Mouse (Mus musculus) thymus, adult 2 months (tissue): ENCODE measurements around the gene Prr15. TPM values are rescaled to one million over a fixed set of nuclear protein-coding genes. Genes with fewer than 3 reads are reported as not detected.

ENCODE experiments used
- DNase-seq: peaks from one replicate; pipeline ENCODE4 v3.0.0; 2021
- H3K27ac ChIP-seq: fragments of 200-500 bp; 2 replicates; pipeline ENCODE4 v1.5.1; 2012; ENCODE audit warnings: low read length, control low read depth; ENCODE audit not compliant: control insufficient read depth, insufficient read depth
- H3K27me3 ChIP-seq: fragments of 200-500 bp; 2 replicates; pipeline ENCODE4 v1.6.1; 2012; ENCODE audit warnings: mild to moderate bottlenecking, low read length, moderate library complexity, mixed read lengths; ENCODE audit not compliant: control insufficient read depth, insufficient read depth
- H3K36me3 ChIP-seq: fragments of 200-500 bp; 2 replicates; pipeline ENCODE4 v1.6.1; 2012; ENCODE audit warnings: mild to moderate bottlenecking, low read length, moderate library complexity; ENCODE audit not compliant: control insufficient read depth, insufficient read depth
- H3K4me1 ChIP-seq: fragments of 200-500 bp; replicated peaks from 2 replicates; pipeline ENCODE4 v1.6.1; 2012; ENCODE audit warnings: low read length; ENCODE audit not compliant: control insufficient read depth, insufficient read depth
- H3K4me3 ChIP-seq: fragments of 200-500 bp; 2 replicates; pipeline ENCODE4 v1.5.1; 2012; ENCODE audit warnings: mild to moderate bottlenecking, low read length, control low read depth, moderate library complexity; ENCODE audit not compliant: control insufficient read depth, insufficient read depth
- CTCF ChIP-seq: fragments of 200-500 bp; IDR thresholded peaks from 2 replicates; pipeline ENCODE4 v1.5.1; 2012; ENCODE audit warnings: mild to moderate bottlenecking, control low read depth, low read length, moderate library complexity, borderline replicate concordance; ENCODE audit not compliant: control insufficient read depth, poor library complexity, insufficient read depth; ENCODE audit errors: extremely low read depth
- POLR2A ChIP-seq: fragments of 200-500 bp; IDR thresholded peaks from 2 replicates; pipeline ENCODE4 v1.6.1; 2012; ENCODE audit warnings: mild to moderate bottlenecking, low read length, control low read depth, moderate library complexity; ENCODE audit not compliant: control insufficient read depth, poor library complexity, insufficient read depth; ENCODE audit errors: extremely low read depth
- WGBS: fragments of 180-500 bp; shearing (Covaris S2); methylation state at CpG from one replicate; pipeline ENCODE4 v1.1.7; 2018; 5-methylcytosine and 5-hydroxymethylcytosine counted together
- polyA plus RNA-seq: library from polyadenylated mRNA; depleted of rRNA; stranded (reverse); fragments of >200 nt; gene quantifications from 2 replicates; pipeline ENCODE4 v1.2.3, GENCODE M21; 2012

Prr15 gene
- polyA plus RNA-seq, 1 experiment = 1.1 TPM

GRCm38 (mm10) chr6:54327626-54328003, 2.0 kb downstream of the Prr15 start:
- WGBS = 2% methylated on average over 28 of the region's 28 CpGs
- H3K27ac ChIP-seq = no peak overlapping the region

GRCm38 (mm10) chr6:54328783-54329182, 3.1 kb downstream of the Prr15 start:
- no peak for DNase-seq

More at GRCm38 (mm10) chr6:54327626-54328003, 2.0 kb downstream of the Prr15 start:
- H3K4me3 ChIP-seq = no peak overlapping the region
- H3K36me3 ChIP-seq = no peaks in the 10 kb centered on the region
- TF ChIP-seq POLR2A (no peak), CTCF (no peak)
- peaks cover 5% of the 10 kb centered on the region; the same call in 1 of the 2 replicates for H3K27me3 ChIP-seq
- no peak for DNase-seq
- no peaks in the 10 kb centered on the region; the same call in 1 of the 2 replicates for H3K4me1 ChIP-seq

GRCm38 (mm10) chr6:54329598-54329997, 4.0 kb downstream of the Prr15 start:
- DNase-seq = no peak
- 38% methylated on average over 3 of the region's 3 CpGs for WGBS
- Histone ChIP-seq H3K4me1 (no peaks in the 10 kb centered on the region; the same call in 1 of the 2 replicates), H3K27me3 (peaks cover 5% of the 10 kb centered on the region; the same call in 1 of the 2 replicates), H3K4me3 (no peak overlapping the region), H3K36me3 (no peaks in the 10 kb centered on the region), H3K27ac (no peak overlapping the region)
- TF ChIP-seq CTCF = no peak
- TF ChIP-seq POLR2A = no peak

More at GRCm38 (mm10) chr6:54328783-54329182, 3.1 kb downstream of the Prr15 start:
- H3K4me1 ChIP-seq = no peaks in the 10 kb centered on the region; the same call in 1 of the 2 replicates
- H3K27me3 ChIP-seq = peaks cover 5% of the 10 kb centered on the region; the same call in 1 of the 2 replicates
- TF ChIP-seq CTCF (no peak), POLR2A (no peak)
- 92% methylated on average over 5 of the region's 5 CpGs for WGBS
- no peak overlapping the region for H3K27ac ChIP-seq
- H3K36me3 ChIP-seq = no peaks in the 10 kb centered on the region
- H3K4me3 ChIP-seq = no peak overlapping the region

- Histone ChIP-seq H3K36me3 (no peaks in the 10 kb centered on the region), H3K4me3 (no peak overlapping the region), H3K27ac (no peak overlapping the region), H3K4me1 (no peaks in the 10 kb centered on the region; the same call in 1 of the 2 replicates), H3K27me3 (peaks cover 5% of the 10 kb centered on the region; the same call in 1 of the 2 replicates)
- no peak for DNase-seq
- WGBS = 94% methylated on average over 10 of the region's 10 CpGs
- no peak for TF ChIP-seq POLR2A
- no peak for TF ChIP-seq CTCF
Observed at GRCm38 (mm10) chr6:54330166-54330565, 4.5 kb downstream of the Prr15 start.

GRCm38 (mm10) chr6:54331765-54332164, 6.1 kb downstream of the Prr15 start:
- Histone ChIP-seq H3K4me1 (no peaks in the 10 kb centered on the region; the same call in 1 of the 2 replicates), H3K4me3 (no peak overlapping the region), H3K36me3 (no peaks in the 10 kb centered on the region), H3K27me3 (no peaks in the 10 kb centered on the region; the same call in 1 of the 2 replicates), H3K27ac (no peak overlapping the region)
- WGBS = 89% methylated on average over 10 of the region's 10 CpGs
- no peak for TF ChIP-seq POLR2A
- no peak for TF ChIP-seq CTCF
- DNase-seq = no peak

GRCm38 (mm10) chr6:54332203-54332602, 6.6 kb downstream of the Prr15 start:
- H3K36me3 ChIP-seq = no peaks in the 10 kb centered on the region
- H3K27ac ChIP-seq = no peak overlapping the region
- no peaks in the 10 kb centered on the region; the same call in 1 of the 2 replicates for H3K27me3 ChIP-seq
- H3K4me3 ChIP-seq = no peak overlapping the region
- TF ChIP-seq CTCF (no peak), POLR2A (no peak)
- 93% methylated on average over 8 of the region's 8 CpGs for WGBS
- no peaks in the 10 kb centered on the region; the same call in 1 of the 2 replicates for H3K4me1 ChIP-seq
- no peak for DNase-seq

GRCm38 (mm10) chr6:54333116-54333651, 7.5 kb downstream of the Prr15 start:
- WGBS = 86% methylated on average over 11 of the region's 11 CpGs
- Histone ChIP-seq H3K4me1 (no peaks in the 10 kb centered on the region), H3K4me3 (no peak overlapping the region), H3K36me3 (no peaks in the 10 kb centered on the region), H3K27ac (no peak overlapping the region), H3K27me3 (no peaks in the 10 kb centered on the region)
- TF ChIP-seq CTCF (no peak), POLR2A (no peak)
- DNase-seq = no peak
